In genomic region chr9:123359981-123360380, GRCm38 (mm10) we compare ENCODE assay signal across 20 mouse cellular contexts. TPM values are rescaled to one million over a fixed set of nuclear protein-coding genes. Genes with fewer than 3 reads are reported as not detected.
DNase-seq lines count a peak whose midpoint lies in the region; ATAC-seq lines count a peak whose summit lies in the region.
"Had no signal": no experiment of that assay in that cellular context is flagged by ENCODE, and none has a peak within 500 bp of the region (broad histone marks: within the 10 kb centered on the region; RNA-seq: fewer than 3 reads in every experiment).

No protein-coding gene starts in this region.

- intact Hi-C loops in heart, postnatal 14 days (cut with DNase I): loop anchor here (10.0 kb wide), 1 partner anchor 205 kb away; the partner anchor contains the start of gene Clec3b

- H3K4me2 ChIP-seq in heart, embryonic 11.5 days: no peak overlapping the region
- H3K4me2 ChIP-seq in heart, embryonic 12.5 days: no peak overlapping the region
- H3K4me2 ChIP-seq: embryonic facial prominence, embryonic 12.5 days; forebrain, embryonic 13.5 days; forebrain, embryonic 15.5 days had no signal

- H3K4me3 ChIP-seq in heart, embryonic 11.5 days (ENCODE audit: low read depth, low read length): no peak overlapping the region
- H3K4me3 ChIP-seq in heart, embryonic 12.5 days: no peak overlapping the region
- peak overlapping the region; percentile 82 for H3K4me3 ChIP-seq in megakaryocyte, embryonic 14.5 days (replicated peaks)
- H3K4me3 ChIP-seq: embryonic facial prominence, embryonic 10.5 days; embryonic facial prominence, embryonic 12.5 days; forebrain, embryonic 13.5 days; forebrain, embryonic 15.5 days had no signal

- no peaks in the 10 kb centered on the region for H3K4me1 ChIP-seq in heart, embryonic 11.5 days (ENCODE audit: control insufficient read depth, insufficient read depth, low read length)
- H3K4me1 ChIP-seq in heart, embryonic 12.5 days (replicated peaks): 0 out of 2 replicates have a peak, but pooled peaks cover 8% of the 10 kb centered on the region
- peaks cover 44% of the 10 kb centered on the region for H3K4me1 ChIP-seq in megakaryocyte, embryonic 14.5 days
- H3K4me1 ChIP-seq: embryonic facial prominence, embryonic 10.5 days; embryonic facial prominence, embryonic 12.5 days; forebrain, embryonic 13.5 days; forebrain, embryonic 15.5 days had no signal

- no peaks in the 10 kb centered on the region for H3K9me3 ChIP-seq in heart, embryonic 11.5 days (replicated peaks; ENCODE audit: control insufficient read depth, low read length)
- no peaks in the 10 kb centered on the region for H3K9me3 ChIP-seq in heart, embryonic 12.5 days (replicated peaks)
- H3K9me3 ChIP-seq in megakaryocyte, embryonic 14.5 days: no peaks in the 10 kb centered on the region
- H3K9me3 ChIP-seq: embryonic facial prominence, embryonic 10.5 days; embryonic facial prominence, embryonic 12.5 days; forebrain, embryonic 13.5 days; forebrain, embryonic 15.5 days had no signal

- no peak overlapping the region for H3K9ac ChIP-seq in heart, embryonic 11.5 days (ENCODE audit: low read depth, low read length)
- no peak overlapping the region for H3K9ac ChIP-seq in heart, embryonic 12.5 days
- H3K9ac ChIP-seq: embryonic facial prominence, embryonic 12.5 days; forebrain, embryonic 13.5 days; forebrain, embryonic 15.5 days had no signal

- no peaks in the 10 kb centered on the region for H3K27me3 ChIP-seq in heart, embryonic 11.5 days (ENCODE audit: control insufficient read depth, insufficient read depth, low read length)
- H3K27me3 ChIP-seq in heart, embryonic 12.5 days (replicated peaks): no peaks in the 10 kb centered on the region
- H3K27me3 ChIP-seq in megakaryocyte, embryonic 14.5 days (replicated peaks): no peaks in the 10 kb centered on the region
- H3K27me3 ChIP-seq: embryonic facial prominence, embryonic 12.5 days; forebrain, embryonic 13.5 days; forebrain, embryonic 15.5 days had no signal

- WGBS in heart, embryonic 11.5 days (ENCODE audit: insufficient replicate concordance): 36% methylated on average over 3 of the region's 3 CpGs
- 35% methylated on average over 3 of the region's 3 CpGs for WGBS in heart, embryonic 12.5 days

- H3K36me3 ChIP-seq in heart, embryonic 11.5 days (ENCODE audit: control insufficient read depth, insufficient read depth, low read length): no peaks in the 10 kb centered on the region
- no peaks in the 10 kb centered on the region for H3K36me3 ChIP-seq in heart, embryonic 12.5 days
- no peaks in the 10 kb centered on the region for H3K36me3 ChIP-seq in megakaryocyte, embryonic 14.5 days (replicated peaks; ENCODE audit: low read length)
- H3K36me3 ChIP-seq: embryonic facial prominence, embryonic 10.5 days; embryonic facial prominence, embryonic 12.5 days; forebrain, embryonic 15.5 days had no signal

- 0 out of 2 replicates have a peak overlapping the region, but pooled peaks have one; percentile 3 for H3K27ac ChIP-seq in heart, embryonic 11.5 days (ENCODE audit: low read depth, low read length)
- H3K27ac ChIP-seq in heart, embryonic 12.5 days (ENCODE audit: poor library complexity, severe bottlenecking): no peak overlapping the region
- H3K27ac ChIP-seq: embryonic facial prominence, embryonic 10.5 days; embryonic facial prominence, embryonic 12.5 days; forebrain, embryonic 13.5 days; forebrain, embryonic 15.5 days had no signal

- no peak for ATAC-seq in heart, embryonic 11.5 days (replicated peaks; ENCODE audit: insufficient number of reproducible peaks, low FRiP score, low TSS enrichment)
- no peak for ATAC-seq in heart, embryonic 12.5 days (ENCODE audit: insufficient number of reproducible peaks, low FRiP score)
- no peak for ATAC-seq in megakaryocyte, adult 5-6 weeks (ENCODE audit: poor library complexity, severe bottlenecking)
- ATAC-seq: forebrain, embryonic 13.5 days; forebrain, embryonic 15.5 days had no signal

- DNase-seq in heart, adult 11 months: peak; percentile 58
- DNase-seq in heart, postnatal 14 days: no peak
- no peak for DNase-seq in frontal cortex, adult 2 months (ENCODE audit: extremely low spot score in 1 of 2, low spot score in 1 of 2)
- DNase-seq: adrenal gland, adult 2 months; adrenal gland, postnatal 10 days; adrenal gland, postnatal 25 days; cerebellum, adult 11 months; cerebellum, adult 18-20 months; cerebellum, adult 8-10 months; cerebellum, adult 9-11 months; cerebellum, postnatal 14 days; cerebellum, postnatal 36 days had no signal

RNA-seq across cellular contexts. Expression of gene Lars2, which starts 6.7 kb away (rescaled TPM):
- total RNA-seq in heart, postnatal 14 days (2021): 10 to 100 TPM; 43.7 to 51.3 TPM
- 995 and 1,126 TPM in 2 replicates for polyA plus RNA-seq in heart, embryonic 11.5 days (2014; fragmentation: Nextera tagmentation; extraction: Ambion mirVana)
- polyA plus RNA-seq in heart, embryonic 12.5 days (2016; fragmentation: Nextera tagmentation; extraction: Ambion mirVana): 936 and 1,002 TPM in 2 replicates
- 5.2 and 25.0 TPM in 2 replicates for polyA plus RNA-seq in megakaryocyte, embryonic 14.5 days (2012; ENCODE audit: insufficient read depth, low replicate concordance)
- total RNA-seq in megakaryocyte, adult 5-6 weeks (2015): 2,599 and 2,847 TPM in 2 replicates
- total RNA-seq in megakaryocyte, adult 5-6 weeks (2017): 12.8 and 16.2 TPM in 2 replicates
- polyA plus RNA-seq in frontal cortex, adult 2 months (2012; rRNA removed): 1,564 and 1,759 TPM in 2 replicates

Comparison
In these comparisons a context has a peak if more than half of its experiments do, and no peak if none do; other contexts are left out.
1. RNA of gene Lars2, which starts 6.7 kb away (polyA plus RNA-seq): 1,564 to 1,759 TPM in frontal cortex, adult 2 months, 995 to 1,126 TPM in heart, embryonic 11.5 days and 936 to 1,002 TPM in heart, embryonic 12.5 days; 5.2 to 25.0 TPM in megakaryocyte, embryonic 14.5 days; every median in the first group is over 10 times any median in the second.